Mouse (Mus musculus) cerebellum, postnatal 4 days (tissue): Measurements from ENCODE around the gene Tsen15.
"Not testable (repeated sequence)": the region's sequence is repeated elsewhere in the genome, so short reads cannot be mapped to it uniquely, and the experiment has no call there.

ENCODE experiments used
- DNase-seq, 2 experiments: peaks; one replicate each; pipeline ENCODE4 v3.0.0; 2022; ENCODE audit warnings: low spot score in 2 of 2, mixed read lengths in 1 of 2

Tsen15 gene

GRCm38 (mm10) chr1:152385693-152386092, 795 bp downstream of the Tsen15 start:
- not testable (repeated sequence) for DNase-seq

- DNase-seq, result no peak
These were observed 1.9 kb downstream of the Tsen15 start for GRCm38 (mm10) chr1:152384589-152384988.

GRCm38 (mm10) chr1:152378311-152378710, 8.2 kb downstream of the Tsen15 start:
- DNase-seq, result no peak

- DNase-seq, result peak in 1 of 2 experiments; percentile 58
These were observed 17.3 kb downstream of the Tsen15 start for GRCm38 (mm10) chr1:152369139-152369538.

- DNase-seq, result no peak
These were observed 18.0 kb downstream of the Tsen15 start for GRCm38 (mm10) chr1:152368311-152369088.

- DNase-seq, result no peak
These were observed 29.8 kb downstream of the Tsen15 start for GRCm38 (mm10) chr1:152356721-152357120.

GRCm38 (mm10) chr1:152347946-152348345, 38.5 kb downstream of the Tsen15 start:
- DNase-seq, result no peak

GRCm38 (mm10) chr1:152324024-152324423, 62.5 kb downstream of the Tsen15 start:
- DNase-seq, result no peak
